Mouse (Mus musculus) right cerebral cortex, adult 2 months (tissue): ENCODE measurements at regions not wholly inside any gene's neighbourhood (a gene's known extent, or its start where the extent isn't known, plus 50 kb on each side); places are given as distances from the start of the nearest gene placed in this dataset.
"Not testable (repeated sequence)": the region's sequence is repeated elsewhere in the genome, so short reads cannot be mapped to it uniquely, and the experiment has no call there.

Experiments used
- DNase-seq, 2 experiments: peaks; one replicate each; pipeline ENCODE4 v3.0.0; 2021 to 2022; ENCODE audit warnings: low spot score in 2 of 2

- peak; percentile 68 to 75 for DNase-seq
Observed at GRCm38 (mm10) chr14:8867641-8868040, 201.6 kb upstream of the 4930452B06Rik start.

GRCm38 (mm10) chr14:8851572-8851971 is 185.5 kb upstream of the 4930452B06Rik start:
- no peak for DNase-seq

- DNase-seq = no peak
Observed at GRCm38 (mm10) chr14:8850208-8850607, 184.2 kb upstream of the 4930452B06Rik start.

- DNase-seq = no peak
Observed at GRCm38 (mm10) chr14:8833516-8833915, 167.5 kb upstream of the 4930452B06Rik start.

GRCm38 (mm10) chr14:8800217-8800616 is 134.2 kb upstream of the 4930452B06Rik start:
- not testable (repeated sequence) for DNase-seq

GRCm38 (mm10) chr14:8789348-8789747 is 123.3 kb upstream of the 4930452B06Rik start:
- no peak for DNase-seq

GRCm38 (mm10) chr14:8760541-8760940 is 94.5 kb upstream of the 4930452B06Rik start:
- DNase-seq = no peak

- DNase-seq = no peak
Observed at GRCm38 (mm10) chr14:8736831-8737230, 70.8 kb upstream of the 4930452B06Rik start.

- no peak for DNase-seq
Observed at GRCm38 (mm10) chr14:8733261-8733660, 67.2 kb upstream of the 4930452B06Rik start.

GRCm38 (mm10) chr14:8727364-8727763 is 61.3 kb upstream of the 4930452B06Rik start:
- DNase-seq = no peak
